Mouse (Mus musculus) C2C12 (cell line): ENCODE measurements at regions not wholly inside any gene's neighbourhood (a gene's known extent, or its start where the extent isn't known, plus 50 kb on each side); places are given as distances from the start of the nearest gene placed in this dataset.

Experiments used
- H3K27me3 ChIP-seq: one replicate; pipeline ENCODE4 v1.6.1; 2011; ENCODE audit not compliant: control insufficient read depth, insufficient read depth, insufficient read length
- H3K36me3 ChIP-seq: one replicate; pipeline ENCODE4 v1.6.1; 2011; ENCODE audit not compliant: control insufficient read depth, insufficient read depth
- H3K4me3 ChIP-seq: one replicate; pipeline ENCODE4 v1.5.1; 2011; ENCODE audit warnings: mild to moderate bottlenecking, control low read depth; ENCODE audit not compliant: poor library complexity, insufficient read depth, severe bottlenecking
- H3K79me2 ChIP-seq: one replicate; pipeline ENCODE4 v1.6.1; 2011; ENCODE audit not compliant: control insufficient read depth, insufficient read depth
- H3K79me3 ChIP-seq: one replicate; pipeline ENCODE4 v1.6.1; 2011; ENCODE audit warnings: low read depth, control low read depth
- H3ac ChIP-seq: one replicate; pipeline ENCODE3; 2011; ENCODE audit warnings: low read depth; ENCODE audit not compliant: control insufficient read depth, insufficient read length
- CEBPB ChIP-seq: IDR thresholded peaks from one replicate; pipeline ENCODE4 v1.6.1; 2011; ENCODE audit warnings: low read depth, mild to moderate bottlenecking, control low read depth, moderate library complexity
- CTCF ChIP-seq: IDR thresholded peaks from one replicate; pipeline ENCODE4 v1.5.1; 2011; ENCODE audit not compliant: control insufficient read depth, insufficient read depth, insufficient read length
- FOSL1 ChIP-seq: IDR thresholded peaks from one replicate; pipeline ENCODE4 v1.8.0; 2011; ENCODE audit warnings: mild to moderate bottlenecking, low read length; ENCODE audit not compliant: poor library complexity, insufficient read depth, severe bottlenecking
- MAX ChIP-seq: IDR thresholded peaks from one replicate; pipeline ENCODE4 v1.6.1; 2011; ENCODE audit warnings: mild to moderate bottlenecking, control low read depth
- MYOD1 ChIP-seq: IDR thresholded peaks from one replicate; pipeline ENCODE4 v1.6.1; 2011; ENCODE audit warnings: low read depth; ENCODE audit not compliant: control insufficient read depth, insufficient read length
- MYOG ChIP-seq: IDR thresholded peaks from one replicate; pipeline ENCODE4 v1.6.1; 2011; ENCODE audit not compliant: control insufficient read depth, insufficient read length; ENCODE audit errors: extremely low read depth
- USF1 ChIP-seq: IDR thresholded peaks from one replicate; pipeline ENCODE4 v1.6.1; 2011; ENCODE audit warnings: low read depth, mild to moderate bottlenecking, control low read depth, moderate library complexity

DNA sequence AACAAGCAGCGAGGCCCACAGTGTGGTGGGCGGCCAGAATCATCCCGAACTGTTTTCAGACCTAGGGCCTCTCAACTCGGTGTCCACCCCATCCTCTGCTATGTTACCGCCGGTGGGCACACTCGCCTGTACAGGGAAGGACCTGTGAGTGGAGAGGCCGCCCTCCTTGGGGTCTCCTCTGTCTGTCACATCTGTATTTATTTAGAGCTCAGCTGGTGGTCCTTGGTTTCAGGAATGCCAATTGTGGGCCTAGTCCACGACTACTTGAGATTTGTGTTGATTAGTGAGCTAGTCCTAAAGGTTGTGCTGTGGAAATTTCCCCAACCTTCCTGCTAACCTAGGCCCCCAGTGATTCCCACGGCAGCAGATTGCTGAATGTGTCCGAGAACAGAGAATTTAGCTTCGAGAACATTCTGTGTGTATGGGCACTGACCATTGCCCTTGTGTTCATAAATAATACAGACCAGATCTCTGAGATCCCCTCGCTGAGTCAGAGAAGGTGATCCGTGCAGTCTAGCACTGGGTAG lies 113.1 kb upstream of the Six2 start:
- TF ChIP-seq CEBPB (no peak), MAX (no peak), CTCF (no peak)
- no peaks in the 10 kb centered on the region for H3K79me3 ChIP-seq
- H3K4me3 ChIP-seq: no peak overlapping the region
- no peaks in the 10 kb centered on the region for H3K79me2 ChIP-seq
- H3ac ChIP-seq: no peak overlapping the region
- H3K27me3 ChIP-seq: peaks cover 4% of the 10 kb centered on the region
- H3K36me3 ChIP-seq: no peaks in the 10 kb centered on the region

DNA sequence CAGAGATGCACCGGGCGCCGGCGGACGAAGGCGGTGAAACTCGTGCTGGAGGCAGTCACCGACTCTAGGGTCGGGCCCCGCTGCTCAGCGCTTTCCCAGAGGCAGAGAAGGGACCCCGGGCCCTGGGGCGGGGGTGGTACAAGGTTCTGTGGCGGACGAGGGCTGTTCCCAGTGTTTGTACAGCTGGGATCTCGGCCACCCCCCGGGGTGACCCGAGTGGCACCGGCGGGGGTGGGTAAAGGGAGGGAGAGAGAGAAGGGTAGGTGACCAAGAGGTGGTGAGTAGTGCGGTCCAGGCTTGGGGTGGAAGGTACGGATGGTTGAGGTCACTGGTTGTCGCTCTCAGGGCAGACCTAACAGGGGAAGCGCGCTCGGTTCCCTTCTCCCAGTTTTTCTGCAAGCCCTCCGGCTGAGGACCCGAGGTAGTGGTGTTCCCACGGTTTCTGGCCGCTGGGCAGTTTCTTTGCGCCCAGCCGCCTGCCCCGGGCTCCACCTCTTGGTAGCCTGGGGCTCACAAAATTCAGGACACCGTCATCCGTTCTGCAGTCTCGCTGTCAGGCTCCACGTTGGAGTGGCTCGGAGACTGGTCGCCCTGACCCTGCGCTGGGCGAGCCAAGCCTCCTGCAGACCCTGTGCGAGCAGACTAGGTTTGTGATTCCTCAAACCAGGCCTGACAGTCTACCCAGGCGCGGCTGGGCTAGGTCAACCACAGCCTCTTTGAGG lies 112.4 kb upstream of the Six2 start:
- Histone ChIP-seq H3K79me3 (no peaks in the 10 kb centered on the region), H3K79me2 (no peaks in the 10 kb centered on the region), H3K27me3 (peaks cover 4% of the 10 kb centered on the region), H3K4me3 (no peak overlapping the region), H3K36me3 (no peaks in the 10 kb centered on the region), H3ac (no peak overlapping the region)
- TF ChIP-seq USF1 (no peak), CEBPB (no peak), MYOD1 (no peak), MAX (no peak), MYOG (no peak), CTCF (no peak), FOSL1 (no peak)

DNA sequence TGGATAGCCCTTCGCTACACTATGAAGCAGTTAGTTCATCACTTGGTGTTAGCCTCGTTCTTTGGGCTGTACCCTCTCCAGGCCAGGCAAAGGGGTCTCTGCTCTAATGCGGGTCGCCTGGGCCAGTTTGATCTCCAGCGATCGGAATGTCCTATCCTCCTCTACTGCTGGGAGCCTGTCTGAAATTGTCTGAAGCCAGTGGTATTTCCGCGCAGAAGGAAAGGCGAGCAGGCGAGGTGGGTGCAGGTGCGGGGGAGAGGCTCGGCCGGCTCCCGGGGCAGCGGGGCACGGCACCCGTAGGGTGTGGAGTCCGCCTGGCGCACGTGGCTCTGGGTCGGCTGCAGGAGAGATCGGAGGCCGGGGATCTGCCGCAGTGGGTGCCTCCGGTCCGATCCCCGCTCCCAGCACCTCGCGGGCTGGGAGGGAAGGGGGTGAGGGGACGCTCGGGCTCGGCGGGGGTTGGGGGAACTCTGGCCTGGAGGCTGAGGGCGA lies 111.8 kb upstream of the Six2 start:
- no peaks in the 10 kb centered on the region for H3K79me2 ChIP-seq
- H3K79me3 ChIP-seq: no peaks in the 10 kb centered on the region
- H3K27me3 ChIP-seq: peaks cover 4% of the 10 kb centered on the region
- TF ChIP-seq CTCF (no peak), FOSL1 (no peak), MYOD1 (no peak), USF1 (no peak), CEBPB (no peak), MAX (no peak), MYOG (no peak)
- H3K4me3 ChIP-seq: no peak overlapping the region
- H3ac ChIP-seq: no peak overlapping the region
- no peaks in the 10 kb centered on the region for H3K36me3 ChIP-seq

DNA sequence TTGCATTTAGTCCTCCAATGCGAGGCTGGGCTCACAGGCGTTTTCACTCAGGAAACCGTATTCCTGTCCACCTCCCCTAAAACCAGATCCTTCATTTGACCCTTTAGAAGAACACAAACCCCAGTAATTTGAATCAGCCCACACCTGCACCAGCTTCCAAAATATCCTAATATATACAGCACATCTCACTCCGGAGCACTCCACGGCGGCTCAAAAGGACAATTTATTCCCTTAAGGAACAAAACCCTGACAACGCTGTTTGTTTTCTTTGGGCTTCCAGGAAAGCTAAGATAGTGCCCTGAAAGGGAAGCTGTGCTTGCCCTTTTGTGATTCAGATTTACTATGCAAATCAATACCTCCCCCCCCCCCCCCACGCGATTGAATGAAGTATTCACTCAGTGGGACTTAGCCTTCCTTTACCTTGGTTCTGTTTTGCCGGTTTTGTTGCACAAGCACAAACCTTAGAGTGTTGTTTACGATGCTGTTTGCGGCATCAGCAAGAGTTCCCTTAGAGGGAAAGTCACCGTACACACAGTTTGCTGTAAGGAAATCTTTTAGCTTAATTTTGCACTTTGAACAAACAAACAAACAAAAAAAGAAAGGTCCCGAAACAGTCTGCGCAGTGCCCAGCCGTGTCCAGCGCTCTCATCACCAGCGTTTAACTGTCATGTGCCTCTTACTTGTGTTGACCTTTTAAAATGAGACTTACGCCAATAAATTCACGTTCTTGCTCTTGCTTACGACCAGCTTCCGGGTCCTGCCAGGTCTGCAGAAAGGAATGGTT lies 111.2 kb upstream of the Six2 start:
- TF ChIP-seq MYOG (no peak), FOSL1 (no peak), USF1 (no peak), CTCF (no peak), MAX (no peak), MYOD1 (no peak), CEBPB (no peak)
- H3K36me3 ChIP-seq: no peaks in the 10 kb centered on the region

DNA sequence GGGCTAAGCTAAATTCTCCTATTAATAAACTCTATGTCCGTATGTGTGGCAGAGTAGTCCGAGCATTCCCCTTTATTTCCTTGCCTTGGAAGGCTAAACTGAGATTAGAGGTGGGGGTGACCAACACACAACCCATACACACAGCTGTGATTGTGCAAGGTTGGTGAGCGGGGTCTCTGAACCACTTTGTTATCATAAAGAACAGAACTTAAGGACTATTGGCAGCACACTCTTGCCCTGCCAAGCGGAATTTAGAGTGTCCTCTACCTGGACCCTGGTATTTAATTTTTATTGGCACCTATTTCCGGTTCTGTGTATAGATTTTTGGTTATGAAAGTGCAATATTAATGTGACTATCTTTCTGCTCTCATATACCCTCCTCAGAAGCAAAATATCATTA lies 109.7 kb upstream of the Six2 start:
- no peaks in the 10 kb centered on the region for H3K79me2 ChIP-seq
- no peak for TF ChIP-seq MAX
- TF ChIP-seq USF1: no peak
- H3K27me3 ChIP-seq: peaks cover 4% of the 10 kb centered on the region
- H3K36me3 ChIP-seq: no peaks in the 10 kb centered on the region
- no peak overlapping the region for H3ac ChIP-seq
- H3K79me3 ChIP-seq: no peaks in the 10 kb centered on the region
- H3K4me3 ChIP-seq: no peak overlapping the region

More for the DNA sequence above, 111.2 kb upstream of the Six2 start:
- no peak overlapping the region for H3ac ChIP-seq
- no peaks in the 10 kb centered on the region for H3K79me2 ChIP-seq
- no peak overlapping the region for H3K4me3 ChIP-seq
- H3K79me3 ChIP-seq: no peaks in the 10 kb centered on the region
- H3K27me3 ChIP-seq: peaks cover 4% of the 10 kb centered on the region
